In the genomic region with DNA sequence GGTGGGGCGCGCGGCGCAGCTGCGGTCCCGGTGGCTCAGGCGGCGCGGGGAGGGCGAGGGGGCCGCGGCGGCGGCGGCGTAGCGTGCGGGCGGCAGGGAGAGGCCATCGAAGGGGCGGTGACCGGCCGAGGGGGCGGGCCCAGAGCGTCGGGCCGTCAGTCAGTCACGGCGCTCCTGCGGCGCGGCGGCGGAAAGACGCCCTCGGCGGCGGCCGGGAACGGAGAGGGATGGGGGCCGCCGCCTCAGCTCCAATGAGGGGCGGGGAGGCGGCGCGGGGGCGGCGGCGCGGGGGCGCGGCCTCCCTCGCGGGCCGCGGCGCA, we compare ENCODE assay signal across 8 mouse cellular contexts. TPM values are rescaled to one million over a fixed set of nuclear protein-coding genes. Genes with fewer than 3 reads are reported as not detected.
DNase-seq lines count a peak whose midpoint lies in the region; ATAC-seq lines count a peak whose summit lies in the region.

Tent4a (minus strand) TSS at position 284 of the 320 bp plus-strand sequence.

- H3K27ac ChIP-seq in lung, embryonic 16.5 days (ENCODE audit: low read length), result peak within 1 kb of the TSS; percentile 93
- H3K27ac ChIP-seq in embryonic facial prominence, embryonic 10.5 days (replicated peaks), result peak within 1 kb of the TSS; percentile 99
- peak within 1 kb of the TSS; percentile 95 for H3K27ac ChIP-seq in limb, embryonic 13.5 days
- H3K27ac ChIP-seq in stomach, embryonic 14.5 days (ENCODE audit: low read length), result peak within 1 kb of the TSS; percentile 90

- H3K9me3 ChIP-seq in lung, embryonic 16.5 days (ENCODE audit: control insufficient read depth, low read length), result no peaks in the 10 kb centered on the region
- H3K9me3 ChIP-seq in embryonic facial prominence, embryonic 10.5 days, result no peaks in the 10 kb centered on the region
- no peaks in the 10 kb centered on the region for H3K9me3 ChIP-seq in limb, embryonic 13.5 days
- no peaks in the 10 kb centered on the region for H3K9me3 ChIP-seq in stomach, embryonic 14.5 days (ENCODE audit: control insufficient read depth, low read depth, low read length)

- ATAC-seq in lung, embryonic 16.5 days (ENCODE audit: low read depth), result peak; percentile 89
- peak; percentile 83 for ATAC-seq in limb, embryonic 13.5 days (ENCODE audit: low FRiP score, low read depth)
- ATAC-seq in stomach, embryonic 14.5 days (ENCODE audit: insufficient number of reproducible peaks, insufficient read depth, low FRiP score, low read depth), result peak; percentile 85

- H3K36me3 ChIP-seq in lung, embryonic 16.5 days (ENCODE audit: control insufficient read depth, insufficient read depth, low read length), result no peaks in the 10 kb centered on the region; the same call in 1 of the 2 replicates
- H3K36me3 ChIP-seq in embryonic facial prominence, embryonic 10.5 days (replicated peaks), result peaks cover 22% of the 10 kb centered on the region
- peaks cover 12% of the 10 kb centered on the region for H3K36me3 ChIP-seq in limb, embryonic 13.5 days
- H3K36me3 ChIP-seq in stomach, embryonic 14.5 days (ENCODE audit: control insufficient read depth, insufficient read depth, low read length), result peaks cover 6% of the 10 kb centered on the region; the same call in 1 of the 2 replicates

- peaks cover 25% of the 10 kb centered on the region for H3K4me1 ChIP-seq in lung, embryonic 16.5 days (replicated peaks; ENCODE audit: control insufficient read depth, insufficient read depth, low read length)
- peaks cover 62% of the 10 kb centered on the region for H3K4me1 ChIP-seq in embryonic facial prominence, embryonic 10.5 days
- peaks cover 53% of the 10 kb centered on the region for H3K4me1 ChIP-seq in limb, embryonic 13.5 days
- H3K4me1 ChIP-seq in stomach, embryonic 14.5 days (ENCODE audit: control insufficient read depth, insufficient read depth, low read length), result peaks cover 32% of the 10 kb centered on the region

- intact Hi-C loops in heart, postnatal 14 days (cut with DNase I), result loop anchor here (5.0 kb wide), 1 partner anchor 78 kb away; the partner anchor contains the start of gene Srd5a1

- H3K4me3 ChIP-seq in lung, embryonic 16.5 days (ENCODE audit: low read length), result peak within 1 kb of the TSS; percentile 69
- peak within 1 kb of the TSS; percentile 84 for H3K4me3 ChIP-seq in embryonic facial prominence, embryonic 10.5 days
- H3K4me3 ChIP-seq in limb, embryonic 13.5 days, result peak within 1 kb of the TSS; percentile 95
- peak within 1 kb of the TSS; percentile 97 for H3K4me3 ChIP-seq in stomach, embryonic 14.5 days (ENCODE audit: low read depth, low read length)

- 0% methylated on average over 9 of the region's 57 CpGs for WGBS in lung, embryonic 16.5 days
- WGBS in embryonic facial prominence, embryonic 10.5 days, result 2% methylated on average over 55 of the region's 57 CpGs
- 0% methylated on average over 21 of the region's 57 CpGs for WGBS in limb, embryonic 13.5 days
- 0% methylated on average over 21 of the region's 57 CpGs for WGBS in stomach, embryonic 14.5 days

- H3K9ac ChIP-seq in lung, embryonic 16.5 days (ENCODE audit: low read length), result peak within 1 kb of the TSS; percentile 85
- peak within 1 kb of the TSS; percentile 92 for H3K9ac ChIP-seq in limb, embryonic 13.5 days
- H3K9ac ChIP-seq in stomach, embryonic 14.5 days (replicated peaks; ENCODE audit: low read depth, low read length), result peak within 1 kb of the TSS; percentile 92

- no peaks in the 10 kb centered on the region for H3K27me3 ChIP-seq in lung, embryonic 16.5 days (ENCODE audit: control insufficient read depth, insufficient read depth, low read depth, low read length)
- H3K27me3 ChIP-seq in embryonic facial prominence, embryonic 10.5 days (replicated peaks; ENCODE audit: low read depth, poor library complexity, severe bottlenecking), result no peaks in the 10 kb centered on the region
- H3K27me3 ChIP-seq in limb, embryonic 13.5 days, result no peaks in the 10 kb centered on the region
- H3K27me3 ChIP-seq in stomach, embryonic 14.5 days (ENCODE audit: control insufficient read depth, insufficient read depth, low read length), result no peaks in the 10 kb centered on the region

- peak within 1 kb of the TSS; percentile 81 for H3K4me2 ChIP-seq in lung, embryonic 16.5 days (ENCODE audit: low read depth, low read length)
- peak within 1 kb of the TSS; percentile 89 for H3K4me2 ChIP-seq in limb, embryonic 13.5 days (replicated peaks)
- peak within 1 kb of the TSS; percentile 70 for H3K4me2 ChIP-seq in stomach, embryonic 14.5 days (replicated peaks; ENCODE audit: low read depth, low read length)

- no peak for DNase-seq in lung, postnatal 36 days
- DNase-seq in embryonic facial prominence, embryonic 10.5 days (ENCODE audit: low spot score), result no peak
- DNase-seq in heart, postnatal 14 days, result no peak
- no peak for DNase-seq in right cerebral cortex, postnatal 14 days
- DNase-seq in thymus, postnatal 25 days, result no peak

RNA-seq across cellular contexts. Expression of gene Tent4a, which starts in this region (rescaled TPM):
- 5.0 and 5.1 TPM in 2 replicates for polyA plus RNA-seq in lung, embryonic 16.5 days (2015; fragmentation: Nextera tagmentation; extraction: Ambion mirVana)
- polyA plus RNA-seq in embryonic facial prominence, embryonic 10.5 days (2016; fragmentation: Nextera tagmentation; extraction: Ambion mirVana), result 5.0 TPM in 2 replicates
- 10 to 100 TPM; 12.2 to 13.5 TPM for total RNA-seq in heart, postnatal 14 days (2021)
- polyA plus RNA-seq in limb, embryonic 13.5 days (2015; fragmentation: Nextera tagmentation; extraction: Ambion mirVana), result 6.3 and 6.7 TPM in 2 replicates
- polyA plus RNA-seq in stomach, embryonic 14.5 days (2014; fragmentation: Nextera tagmentation; extraction: Ambion mirVana), result 7.9 and 8.8 TPM in 2 replicates
